Mouse (Mus musculus) thymus, postnatal 14 days (tissue): Measurements from ENCODE around the gene Shisa8.
"Not testable (repeated sequence)": the region's sequence is repeated elsewhere in the genome, so short reads cannot be mapped to it uniquely, and the experiment has no call there.

ENCODE experiments used
- DNase-seq: peaks from one replicate; pipeline ENCODE4 v3.0.0; 2021

Shisa8 gene

DNA sequence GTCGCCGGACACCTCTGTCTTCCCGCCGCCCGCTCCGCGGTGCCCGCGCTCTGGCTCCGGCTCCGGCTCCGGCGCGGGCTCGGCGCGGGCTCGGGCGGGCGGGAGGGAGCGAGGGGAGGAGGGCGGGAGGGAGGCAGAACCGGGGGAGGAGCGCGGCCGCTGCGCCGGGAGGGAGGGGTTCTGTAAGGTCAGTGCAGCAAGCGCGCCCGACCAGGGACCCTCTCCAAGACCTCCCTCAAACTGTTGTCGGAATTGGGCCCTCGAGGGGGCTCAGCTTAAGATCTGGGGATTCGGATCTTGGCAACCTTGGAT, at the start of gene Shisa8:
Shisa8 (minus strand) TSS at position 64 of the 312 bp plus-strand sequence.
- no peak for DNase-seq

DNA sequence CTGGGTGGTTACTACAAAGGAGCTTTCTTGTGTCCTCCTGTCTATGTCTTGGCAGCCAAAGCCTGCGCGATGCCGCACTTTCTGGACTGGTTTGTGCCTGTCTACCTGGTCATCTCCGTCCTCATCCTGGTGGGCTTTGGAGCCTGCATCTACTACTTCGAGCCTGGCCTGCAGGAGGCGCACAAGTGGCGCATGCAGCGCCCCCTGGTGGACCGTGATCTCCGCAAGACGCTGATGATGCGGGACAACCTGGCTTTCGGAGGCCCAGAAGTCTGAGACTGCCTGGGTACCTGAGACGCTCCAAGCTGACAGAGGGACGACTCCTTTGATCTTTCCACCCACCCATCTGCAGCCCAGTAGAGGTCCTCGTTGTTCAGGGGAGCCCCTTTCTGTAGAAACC, 46.9 kb upstream of the Shisa8 start:
- peak; percentile 84 for DNase-seq

DNA sequence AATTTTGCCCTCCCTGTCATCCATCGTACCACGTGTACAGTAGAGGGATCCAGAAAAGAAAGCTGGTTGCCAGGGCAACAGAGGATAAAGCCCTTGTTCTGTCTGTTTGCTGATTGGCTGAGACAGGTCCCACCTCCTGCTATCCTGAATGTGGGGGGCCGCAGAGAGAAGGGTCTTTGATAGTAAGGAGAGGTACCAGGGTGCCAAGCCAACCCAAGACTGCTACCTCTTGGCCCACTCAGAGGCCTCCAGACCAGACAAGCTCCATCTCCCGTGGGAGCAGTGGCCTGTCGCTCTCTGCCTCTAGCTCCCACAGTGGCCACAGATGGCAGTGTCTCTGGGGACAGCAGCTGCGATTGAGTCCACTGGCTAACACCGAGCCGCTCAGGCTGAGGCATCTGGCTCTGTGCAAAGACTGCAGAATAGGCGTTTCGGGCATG, 43.3 kb upstream of the Shisa8 start:
- no peak for DNase-seq

DNA sequence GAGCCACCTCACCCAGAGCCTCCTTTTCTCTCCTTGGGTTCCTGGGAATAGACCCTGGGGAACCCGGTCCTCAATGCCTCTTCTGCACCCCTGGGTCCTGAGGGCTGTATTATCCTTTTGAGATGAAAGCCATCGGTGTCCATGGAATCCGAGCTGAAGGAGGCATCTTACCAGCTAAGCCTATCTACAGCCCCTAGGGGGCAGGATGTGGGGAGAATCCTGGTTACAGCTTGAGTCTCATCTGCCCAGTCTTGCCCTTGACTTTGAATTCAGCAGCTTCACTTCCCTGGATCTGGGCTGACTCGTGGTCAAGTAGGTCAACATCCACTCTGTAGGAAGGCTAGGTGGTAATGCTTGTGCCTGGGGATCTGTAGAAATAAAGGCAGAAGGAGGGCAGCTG, 42.6 kb upstream of the Shisa8 start:
- no peak for DNase-seq

DNA sequence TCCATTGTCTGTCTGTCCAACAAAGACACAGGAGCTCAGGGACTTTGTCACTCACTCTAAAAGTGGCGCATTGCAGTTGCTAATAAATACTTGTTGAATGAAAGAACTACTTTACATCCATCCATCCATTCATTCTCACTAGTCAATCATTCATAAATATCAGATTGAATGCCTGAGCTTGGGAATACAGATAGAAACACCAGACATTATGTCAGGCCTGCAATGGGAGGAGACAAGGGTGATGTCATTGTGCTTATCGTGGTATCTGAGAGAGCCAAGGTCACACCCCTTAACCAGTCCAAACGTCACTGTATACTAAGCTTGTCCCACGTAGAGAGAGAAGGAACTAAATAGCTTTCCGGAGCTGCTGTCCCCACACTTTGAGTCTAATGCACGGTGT, 39.5 kb upstream of the Shisa8 start, which contains the start of gene 1500009C09Rik:
1500009C09Rik (plus strand) TSS at position 301 of the 400 bp plus-strand sequence.
- DNase-seq: no peak

DNA sequence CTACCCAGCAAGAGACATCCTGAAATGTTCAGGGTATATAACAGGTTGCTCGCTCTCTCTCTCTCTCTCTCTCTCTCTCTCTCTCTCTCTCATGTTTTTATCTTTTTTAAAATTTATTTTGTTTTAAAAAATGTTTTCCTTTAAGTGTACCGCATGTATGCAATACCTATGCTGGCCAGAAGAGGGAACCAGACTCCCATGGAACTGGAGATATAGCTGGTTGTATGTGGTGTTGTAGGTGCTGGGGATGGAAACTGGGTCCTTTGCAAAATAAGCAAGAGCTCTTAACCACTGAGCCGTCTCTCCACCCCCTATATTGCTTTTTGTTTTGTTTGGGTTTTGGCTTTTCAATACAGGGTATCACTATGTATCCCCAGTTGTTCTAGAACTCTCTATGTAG, 39.0 kb upstream of the Shisa8 start:
- no peak for DNase-seq

DNA sequence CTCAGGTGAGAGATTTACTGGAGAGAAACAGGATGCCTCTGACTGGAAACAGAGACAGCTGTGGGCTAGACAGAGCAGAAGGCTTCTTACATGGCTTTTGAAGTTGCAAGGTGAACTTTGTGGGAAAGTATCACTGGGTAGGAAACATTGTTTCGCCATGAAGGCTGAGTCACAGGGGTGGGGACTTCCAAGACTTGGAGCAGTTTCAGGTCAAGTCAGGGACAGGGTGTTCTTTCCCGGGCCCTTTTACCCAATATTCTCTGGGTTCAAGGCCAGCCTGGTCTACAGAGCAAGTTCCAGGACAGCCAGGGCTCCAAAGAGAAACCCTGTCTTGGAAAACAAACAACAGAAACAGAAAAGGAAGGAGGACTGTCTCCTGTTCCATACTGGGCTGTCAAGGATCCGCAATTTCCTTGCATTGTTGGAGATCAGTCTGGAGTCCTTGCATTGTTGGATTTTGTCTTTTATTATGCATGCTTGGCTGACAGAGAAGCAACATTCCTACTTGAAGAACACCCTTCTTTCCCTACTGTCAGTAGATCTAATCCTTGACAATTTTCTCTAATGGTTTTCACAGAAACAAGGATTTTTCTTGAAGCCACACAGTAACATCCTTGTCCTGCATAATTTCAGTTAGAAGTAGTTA, 34.6 kb upstream of the Shisa8 start:
- no peak for DNase-seq

DNA sequence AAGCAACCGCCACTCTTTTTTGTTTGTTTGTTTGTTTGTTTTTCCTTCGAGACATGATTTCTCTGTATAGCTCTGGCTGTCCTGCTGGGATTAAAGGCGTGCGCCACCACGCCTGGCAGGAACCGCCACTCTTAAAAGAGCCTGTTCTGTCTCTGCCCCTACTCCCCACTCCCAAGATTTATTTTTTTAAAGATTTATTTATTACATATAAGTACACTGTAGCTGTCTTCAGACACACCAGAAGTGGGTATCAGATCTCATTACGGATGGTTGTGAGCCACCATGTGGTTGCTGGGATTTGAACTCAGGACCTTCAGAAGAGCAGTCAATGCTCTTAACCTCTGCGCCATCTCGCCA, 32.2 kb upstream of the Shisa8 start:
- DNase-seq: not testable (repeated sequence)

DNA sequence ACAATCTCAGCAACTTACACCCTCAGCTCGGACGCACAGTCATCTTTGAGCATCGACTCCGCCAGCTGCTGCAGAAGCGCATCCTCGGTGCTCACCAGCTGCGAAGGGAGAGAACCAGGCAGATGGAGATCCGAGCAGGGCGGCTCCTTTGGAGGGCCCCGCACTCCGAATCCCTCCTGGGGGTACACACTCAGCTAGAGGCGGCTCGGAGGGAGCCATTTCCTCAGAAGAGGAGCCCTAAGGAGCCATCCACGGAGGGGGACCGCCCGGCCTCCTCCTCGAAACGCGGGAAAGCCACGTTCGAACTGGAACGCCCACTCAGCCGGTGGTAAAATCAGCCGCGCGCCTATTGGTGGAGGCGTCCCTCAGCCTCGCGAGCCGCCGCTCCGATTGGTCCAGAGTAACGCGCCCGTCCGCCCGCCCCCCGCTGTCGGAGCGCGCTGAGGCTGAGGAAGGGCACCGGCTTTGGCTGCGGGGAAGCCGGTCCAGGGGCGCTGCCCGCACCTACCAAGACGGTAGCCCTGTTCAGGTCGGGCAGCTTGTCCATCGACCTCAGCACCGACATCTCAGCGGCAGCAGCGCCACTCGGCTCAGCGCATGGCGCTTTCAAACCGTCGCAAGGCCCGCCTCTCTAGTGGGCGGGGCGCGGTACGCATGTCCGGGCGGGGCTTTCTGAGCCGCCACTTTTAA, 31.6 kb upstream of the Shisa8 start, which contains the start of gene Cenpm:
Cenpm (minus strand) TSS at position 634 of the 690 bp plus-strand sequence.
- DNase-seq: peak; percentile 94

DNA sequence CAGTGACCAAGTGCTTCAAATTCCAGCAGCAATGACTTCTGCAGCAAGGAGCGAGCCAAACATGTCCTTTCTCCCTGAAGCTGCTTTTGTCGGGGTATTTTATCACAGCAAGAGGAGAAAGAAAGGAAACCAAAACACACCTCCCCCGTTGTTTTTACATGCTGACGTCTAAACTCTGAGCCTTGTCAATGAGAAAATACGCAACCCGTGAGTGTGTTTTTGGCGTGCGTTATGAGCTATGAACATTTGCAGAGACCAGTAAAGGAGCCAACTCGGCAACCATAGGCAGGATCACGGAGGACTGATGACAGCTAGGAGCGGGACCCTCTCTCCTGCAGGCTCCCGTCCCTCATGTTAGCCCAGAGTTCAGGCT, 31.1 kb upstream of the Shisa8 start:
- DNase-seq: no peak

DNA sequence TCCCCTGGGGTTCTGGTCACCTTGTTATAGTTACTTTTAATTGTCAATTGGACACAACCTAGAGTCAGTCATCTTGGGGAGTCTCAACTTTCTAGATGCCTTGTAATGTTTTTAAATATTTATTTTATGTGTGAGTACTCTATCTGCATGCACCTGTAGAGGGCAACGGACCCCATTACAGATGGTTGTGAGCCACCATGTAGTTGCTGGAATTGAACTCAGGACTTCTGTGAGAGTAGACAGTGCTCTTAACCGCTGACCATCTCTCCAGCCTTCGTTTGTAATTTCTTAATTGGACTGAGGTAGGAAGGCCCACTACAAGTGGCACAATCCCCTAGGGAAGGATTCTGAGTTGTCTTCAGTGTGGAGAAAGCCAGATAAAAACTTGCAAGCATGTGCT, 30.7 kb upstream of the Shisa8 start:
- DNase-seq: no peak

DNA sequence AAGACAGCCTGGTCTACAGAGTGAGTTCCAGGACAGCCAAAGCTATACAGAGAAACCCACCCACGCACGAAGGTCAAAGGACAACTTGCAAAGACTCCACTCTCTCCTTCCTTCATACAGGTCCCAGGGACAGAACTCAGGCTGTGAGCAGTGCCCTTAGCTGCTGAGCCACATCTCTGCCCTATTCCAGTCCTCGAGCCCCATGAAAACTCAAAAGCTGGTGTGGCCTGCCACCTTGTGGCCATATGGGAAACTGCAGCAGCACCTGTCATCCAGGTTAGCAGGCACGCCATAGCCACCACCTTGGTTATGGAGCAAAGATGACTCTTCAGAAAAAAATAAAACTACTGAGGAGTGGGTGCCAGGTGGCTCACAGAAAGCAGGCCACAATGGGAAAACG, 23.9 kb upstream of the Shisa8 start:
- peak; percentile 85 for DNase-seq

DNA sequence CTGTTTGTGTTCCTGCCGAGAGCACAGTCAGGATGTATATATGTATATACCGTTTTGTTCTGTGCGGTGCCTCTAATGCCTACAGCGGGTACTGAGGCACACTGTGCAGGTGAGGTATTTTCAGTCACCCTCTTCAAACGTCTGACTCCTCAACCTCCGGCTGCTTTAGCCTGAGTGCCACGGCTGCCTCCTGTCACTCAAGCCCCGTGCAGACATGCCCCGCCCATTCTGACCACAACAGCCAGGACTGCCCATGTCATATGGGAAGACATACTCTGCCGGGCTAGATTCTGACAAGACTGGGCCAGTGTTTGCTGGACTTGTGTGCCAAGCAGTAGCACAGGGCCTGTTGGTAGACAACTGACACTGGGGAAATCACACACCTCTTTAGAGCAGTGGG, 23.0 kb upstream of the Shisa8 start:
- no peak for DNase-seq

DNA sequence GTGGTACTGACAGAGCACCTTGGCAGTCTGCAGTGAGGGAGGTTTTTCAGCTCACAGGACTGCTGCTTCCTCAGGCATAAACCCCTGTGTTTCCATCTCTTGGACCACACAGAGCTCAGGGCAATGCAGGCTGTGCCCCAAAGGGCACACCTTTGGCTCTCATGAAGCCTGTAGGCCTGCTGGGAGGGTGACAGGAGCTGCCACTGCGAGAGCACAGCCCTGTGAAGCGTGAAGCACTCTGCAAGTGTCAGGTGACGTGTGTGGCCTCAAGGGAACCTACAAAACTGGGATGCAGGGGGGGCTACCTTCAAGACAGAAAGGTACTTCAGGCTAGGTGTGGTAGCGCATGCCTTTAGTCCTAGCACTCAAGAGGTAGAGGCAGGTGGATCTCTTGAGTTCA, 20.0 kb upstream of the Shisa8 start:
- no peak for DNase-seq

DNA sequence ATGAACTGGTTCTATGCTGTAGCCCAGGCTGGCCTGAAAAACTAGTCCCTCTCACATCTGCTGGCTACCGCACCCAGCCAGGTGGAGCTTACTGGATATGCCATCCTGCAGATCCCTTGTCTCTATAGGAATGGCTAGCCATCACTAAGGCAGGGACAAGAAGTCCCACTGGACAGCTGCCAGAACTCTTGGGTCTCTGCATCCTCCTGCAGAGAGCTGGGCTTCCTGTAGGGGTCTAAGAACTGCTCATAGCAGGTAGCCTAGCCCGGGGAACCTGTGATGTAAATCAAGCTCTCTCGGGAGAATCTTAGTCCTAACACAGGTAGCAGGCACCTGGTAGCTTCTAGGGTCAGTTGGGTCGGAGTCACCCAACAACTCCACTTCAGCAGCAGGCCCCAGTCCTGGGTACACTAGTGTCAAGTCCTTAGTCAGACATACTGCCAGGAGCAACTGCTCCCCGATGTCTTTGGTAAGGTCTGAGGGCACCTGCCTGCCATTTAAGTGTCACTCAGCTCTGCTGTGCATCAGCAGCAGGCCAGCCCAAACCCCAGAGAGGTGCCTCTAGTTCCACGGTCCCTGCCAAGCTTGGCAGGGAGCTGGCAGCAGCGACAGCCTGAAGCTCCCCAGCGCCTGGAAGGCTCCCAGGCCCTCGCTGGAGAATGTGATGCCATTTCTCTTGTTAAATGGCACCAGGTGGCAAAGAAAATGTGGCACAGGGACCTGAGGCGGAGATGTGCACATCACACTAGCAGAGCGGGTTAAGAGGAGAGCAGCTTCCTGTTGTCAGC, 19.2 kb upstream of the Shisa8 start:
- no peak for DNase-seq

DNA sequence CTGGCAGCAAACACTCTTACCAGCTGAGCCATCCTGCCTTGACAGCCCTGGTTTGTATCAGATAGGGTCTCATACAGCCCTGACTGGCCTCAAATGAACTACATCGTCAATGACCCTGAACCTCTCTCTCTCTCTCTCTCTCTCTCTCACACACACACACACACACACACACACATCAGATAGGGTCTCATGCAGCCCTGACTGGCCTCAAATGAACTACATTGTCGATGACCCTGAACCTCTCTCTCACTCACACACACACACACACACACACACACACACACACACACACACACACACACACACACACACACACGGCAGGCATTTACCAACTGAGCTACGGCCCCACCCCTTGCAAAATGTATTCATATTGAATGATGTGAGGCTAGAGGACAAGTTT, 18.5 kb upstream of the Shisa8 start:
- DNase-seq: no peak

DNA sequence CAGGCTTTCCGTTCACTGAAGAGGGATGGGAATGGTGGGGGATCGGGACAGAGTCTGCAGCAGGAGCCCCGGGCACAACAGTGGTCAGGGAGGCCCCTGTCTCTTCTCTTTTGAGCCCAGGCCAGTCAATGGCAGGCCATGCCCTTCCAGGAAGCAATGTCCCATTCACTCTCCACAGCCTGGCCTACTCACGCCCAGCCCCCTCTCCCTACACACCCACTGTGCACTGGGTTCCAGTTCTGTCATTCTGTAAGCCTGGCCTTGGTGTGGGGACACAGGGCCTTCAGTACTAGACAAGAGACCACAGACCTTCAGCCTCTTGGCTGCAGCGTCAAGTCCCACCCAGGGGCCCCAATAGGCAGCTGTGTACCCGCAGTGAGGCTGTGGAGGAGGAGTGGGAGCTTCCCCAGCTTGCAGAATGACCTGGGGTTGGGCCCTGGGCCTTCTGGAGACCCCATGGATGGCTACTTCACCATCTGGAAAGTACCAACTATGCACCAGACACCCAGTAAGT, 17.5 kb upstream of the Shisa8 start:
- DNase-seq: no peak

DNA sequence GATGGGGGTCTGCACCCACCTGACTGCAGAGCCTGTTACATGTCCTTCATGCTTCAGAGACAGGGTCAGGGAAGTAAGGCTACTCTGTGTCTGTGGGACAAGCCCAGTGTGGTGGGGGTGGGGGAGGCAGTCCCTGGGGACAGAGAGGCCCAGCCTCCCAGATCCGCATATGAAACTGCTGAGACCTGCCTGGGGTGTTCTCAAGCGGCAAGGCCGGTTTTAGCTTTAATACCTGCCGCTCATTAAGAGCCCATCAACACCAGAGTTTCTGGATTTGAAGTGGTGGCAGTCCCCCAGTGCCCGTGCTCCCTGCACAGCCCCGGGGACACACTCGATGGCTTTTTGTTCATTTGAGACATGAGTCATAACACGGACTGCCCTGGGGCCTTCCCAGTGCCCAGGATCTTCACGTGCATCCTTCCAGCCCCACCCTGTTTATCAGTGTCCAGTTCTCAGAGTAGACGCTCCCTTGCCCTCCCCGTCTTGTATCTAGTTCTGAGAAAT, 17.0 kb upstream of the Shisa8 start:
- no peak for DNase-seq

DNA sequence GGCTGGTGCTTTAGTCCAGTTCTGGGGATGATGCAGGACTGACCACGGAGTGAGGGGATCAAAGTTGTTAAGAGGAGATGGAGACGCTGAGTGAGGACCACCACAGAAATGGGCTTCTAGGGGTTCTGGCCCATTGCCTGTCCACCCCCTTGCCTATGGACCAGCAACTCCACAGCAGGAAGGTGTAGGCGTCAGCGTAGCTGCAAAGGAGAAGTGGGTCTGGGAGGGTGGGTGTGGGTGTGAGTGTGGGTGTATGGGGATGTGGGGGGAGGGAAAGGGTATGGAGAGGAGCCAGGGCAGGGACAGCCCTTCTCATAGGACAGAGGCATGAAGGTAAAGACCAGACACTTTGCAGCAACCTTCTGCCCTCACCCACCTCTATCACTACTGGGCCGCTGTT, 13.2 kb upstream of the Shisa8 start:
- no peak for DNase-seq

DNA sequence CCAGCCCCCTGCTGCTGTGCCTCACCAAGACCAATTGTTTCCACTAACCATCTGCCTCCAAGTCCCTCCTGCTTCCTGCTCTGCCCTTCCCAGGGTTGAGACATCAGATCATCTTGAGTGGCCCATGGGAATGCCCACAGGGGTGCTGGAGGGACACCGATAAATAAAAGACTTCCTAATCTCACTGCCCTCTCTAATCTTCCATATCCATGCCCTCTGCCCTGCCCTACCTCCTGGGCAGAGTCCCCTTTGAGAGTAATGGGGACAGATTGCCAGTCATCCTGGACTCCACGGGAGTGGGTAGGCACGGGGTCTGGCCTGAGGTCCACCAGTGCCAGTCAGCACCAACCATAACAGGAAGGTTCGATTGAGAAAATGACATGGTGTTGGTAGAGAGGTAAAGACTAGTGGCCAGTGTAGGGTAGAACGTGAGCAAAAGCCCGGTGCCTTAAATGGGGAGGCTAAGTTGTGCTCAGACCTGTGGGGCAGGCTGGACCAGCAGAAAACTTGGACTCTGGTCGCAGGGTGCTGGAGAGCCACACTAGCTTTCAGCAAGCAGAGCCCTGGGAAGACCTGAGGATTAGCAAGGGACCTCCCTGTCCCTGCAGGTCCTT, 12.1 kb upstream of the Shisa8 start:
- no peak for DNase-seq

DNA sequence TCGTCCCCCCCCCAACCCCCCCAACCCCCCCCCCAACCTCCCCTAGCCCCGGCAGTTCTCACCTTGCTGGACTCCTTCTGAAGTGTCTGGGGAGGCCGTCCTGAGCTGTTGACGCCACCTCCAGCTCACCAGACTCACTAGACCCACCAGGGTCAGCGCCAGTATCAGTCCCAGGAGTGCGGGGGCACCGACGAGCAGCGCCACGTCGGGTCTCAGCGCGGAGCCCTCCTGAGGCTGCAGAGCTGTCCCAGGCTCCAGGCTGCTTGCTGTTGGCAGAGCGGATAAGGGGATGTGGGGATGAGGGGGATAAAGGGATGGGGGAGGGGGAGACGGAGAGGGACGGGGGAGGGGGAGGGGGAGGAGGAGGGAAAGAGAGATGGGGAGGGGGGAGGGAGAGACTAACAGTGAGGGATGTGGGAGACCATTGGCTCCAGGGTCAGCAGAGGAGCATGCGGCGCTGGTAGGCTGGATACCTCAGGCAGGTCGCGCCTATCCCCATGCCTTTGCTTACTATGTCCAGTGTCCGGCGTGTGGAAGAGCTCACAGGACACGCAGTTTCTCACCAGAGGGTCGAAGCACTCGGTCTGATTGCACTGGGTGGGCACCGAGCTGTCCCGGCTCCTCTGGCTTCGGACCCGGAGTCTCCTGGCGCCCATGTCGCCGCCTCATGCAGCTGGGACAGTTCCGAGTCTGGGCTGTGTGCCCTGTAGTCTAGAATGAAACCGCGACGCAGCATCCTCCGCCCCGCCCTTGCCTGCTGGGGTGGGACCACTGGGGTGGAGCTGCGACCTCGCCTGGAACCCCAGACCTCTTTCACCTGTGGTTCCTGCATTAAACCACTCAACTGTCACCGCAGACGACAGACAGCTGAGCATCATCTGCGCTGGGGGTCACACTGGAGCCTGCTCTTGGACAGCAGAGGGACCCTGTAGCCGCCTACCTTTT, 11.3 kb upstream of the Shisa8 start, which contains the start of gene Tnfrsf13c:
Tnfrsf13c (minus strand) TSS at position 713 of the 945 bp plus-strand sequence.
- peak; percentile 65 for DNase-seq

DNA sequence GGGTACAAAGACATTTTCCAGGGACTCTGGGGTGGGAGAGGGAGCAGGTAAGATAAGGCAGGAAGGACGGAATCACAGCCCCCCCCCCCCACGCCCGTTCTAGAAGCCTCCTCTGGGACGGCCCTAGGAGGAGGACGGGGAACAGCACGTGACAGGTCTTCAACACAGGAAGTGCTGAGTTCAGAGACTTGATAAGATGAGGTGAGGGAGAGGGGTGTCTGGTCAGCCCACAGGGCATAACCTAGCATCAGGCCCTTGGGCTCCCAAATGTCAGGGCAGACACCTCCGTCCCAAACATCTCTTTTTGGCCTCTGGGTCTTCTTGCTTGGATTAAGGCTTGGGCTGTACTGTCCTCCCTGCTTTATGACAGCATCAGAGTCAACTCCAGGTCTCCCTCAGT, 10.6 kb upstream of the Shisa8 start:
- no peak for DNase-seq
